Mouse (Mus musculus): Measurements from ENCODE around the gene Slc26a5.

DNA sequence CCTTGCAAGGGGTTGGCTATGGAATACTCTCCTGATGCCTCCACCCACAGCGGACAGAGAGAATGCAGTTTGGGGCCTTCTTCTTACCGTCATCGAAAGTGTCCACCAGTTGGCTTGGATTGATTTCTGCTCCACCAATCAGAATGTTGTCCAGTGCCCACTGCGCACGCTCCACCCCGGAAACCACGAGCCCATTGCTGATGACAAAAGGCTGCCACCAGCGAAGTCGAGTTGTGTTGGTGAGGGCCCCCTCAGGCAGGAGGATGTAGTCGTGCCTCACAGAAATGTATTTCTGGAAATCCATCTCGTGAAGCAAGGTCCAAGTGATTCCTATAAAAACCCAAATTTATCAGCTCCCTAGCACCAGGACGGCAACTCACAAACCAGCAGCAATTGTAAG, 45.3 kb upstream of the Slc26a5 start:
- TF ChIP-seq CTCF (IDR thresholded peaks at IDR 0.05; ENCODE audit: borderline replicate concordance, insufficient read depth, low read depth, low read length) (no peak), POLR2A (IDR thresholded peaks at IDR 0.05; ENCODE audit: borderline replicate concordance, insufficient read depth, low read length) (no peak)
